Mouse (Mus musculus) right cerebral cortex, postnatal 14 days (tissue): ENCODE measurements at regions not wholly inside any gene's neighbourhood (a gene's known extent, or its start where the extent isn't known, plus 50 kb on each side); places are given as distances from the start of the nearest gene placed in this dataset.

Experiments
- DNase-seq: peaks from one replicate; pipeline ENCODE4 v3.0.0; 2022

- DNase-seq, result no peak
Observed at GRCm38 (mm10) chr16:51457166-51457565, 573.9 kb upstream of the Cblb start.

DNA sequence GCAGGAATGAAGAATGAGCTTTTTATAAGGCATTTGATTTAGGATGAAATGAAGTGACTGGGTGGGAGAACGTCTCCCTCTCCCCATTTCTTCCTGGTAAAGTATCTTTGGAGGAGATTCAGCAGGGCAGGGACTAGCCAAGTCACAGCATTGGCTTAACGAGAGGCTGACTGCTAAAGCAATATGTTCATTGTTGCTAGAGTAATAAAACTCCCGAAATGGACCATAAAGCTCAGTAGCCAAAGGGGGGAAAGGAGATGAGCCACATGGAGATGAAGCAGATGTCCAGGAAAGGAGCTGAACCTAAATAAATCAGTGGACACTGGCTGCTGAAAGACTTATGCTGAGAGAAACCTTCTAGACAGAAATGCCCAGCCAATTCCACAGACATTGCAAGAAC is 555.3 kb upstream of the Cblb start:
- DNase-seq, result no peak

GRCm38 (mm10) chr16:51496096-51496495 is 534.9 kb upstream of the Cblb start:
- DNase-seq, result no peak

DNA sequence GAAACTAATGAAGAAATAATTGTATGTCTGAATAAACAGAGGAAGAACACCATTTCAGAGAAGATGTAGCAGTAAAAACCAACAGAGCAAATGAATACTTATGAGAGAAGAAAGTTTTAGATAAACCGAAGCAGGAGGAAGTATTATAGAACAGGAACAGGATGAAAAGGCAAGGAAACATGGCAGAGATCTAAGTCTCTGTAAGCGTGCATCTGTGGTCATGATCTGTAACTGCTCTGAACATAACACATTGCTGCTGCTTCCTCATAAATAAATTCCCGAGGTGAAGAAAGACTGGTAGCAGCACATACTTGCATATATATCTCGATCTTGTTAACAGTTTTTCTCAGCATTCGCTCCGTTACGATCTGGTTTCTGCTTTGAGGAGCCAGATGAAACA is 533.2 kb upstream of the Cblb start:
- DNase-seq, result no peak

DNA sequence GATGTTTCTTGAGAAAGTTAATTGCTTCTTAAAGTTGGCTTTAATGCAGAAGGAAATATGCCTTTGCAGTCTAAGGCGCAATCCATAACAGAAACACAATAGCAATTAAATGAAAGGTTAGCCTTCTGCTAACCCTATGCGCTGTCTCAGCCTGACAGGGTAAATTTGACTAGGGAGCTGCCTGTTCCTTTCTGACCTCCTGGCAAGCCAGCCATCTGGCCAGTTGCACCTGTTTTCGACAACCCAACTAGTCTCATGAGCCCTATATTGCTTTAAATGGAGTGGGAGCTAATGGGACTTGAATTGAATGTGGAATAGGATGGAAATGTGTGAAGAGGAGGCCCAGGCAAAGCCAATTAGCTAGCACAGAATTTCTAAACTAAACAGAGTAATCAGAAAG is 513.9 kb upstream of the Cblb start:
- no peak for DNase-seq

GRCm38 (mm10) chr16:51520762-51521161 is 510.3 kb upstream of the Cblb start:
- no peak for DNase-seq

- DNase-seq, result no peak
Observed at GRCm38 (mm10) chr16:51521317-51522092, 509.5 kb upstream of the Cblb start.

GRCm38 (mm10) chr16:51524023-51524422 is 507.0 kb upstream of the Cblb start:
- no peak for DNase-seq

GRCm38 (mm10) chr16:51532496-51532895 is 498.5 kb upstream of the Cblb start:
- no peak for DNase-seq

- no peak for DNase-seq
Observed at GRCm38 (mm10) chr16:51543769-51544168, 487.3 kb upstream of the Cblb start.

GRCm38 (mm10) chr16:51547032-51547431 is 484.0 kb upstream of the Cblb start:
- DNase-seq, result no peak

- no peak for DNase-seq
Observed at GRCm38 (mm10) chr16:51562866-51563658, 468.0 kb upstream of the Cblb start.

DNA sequence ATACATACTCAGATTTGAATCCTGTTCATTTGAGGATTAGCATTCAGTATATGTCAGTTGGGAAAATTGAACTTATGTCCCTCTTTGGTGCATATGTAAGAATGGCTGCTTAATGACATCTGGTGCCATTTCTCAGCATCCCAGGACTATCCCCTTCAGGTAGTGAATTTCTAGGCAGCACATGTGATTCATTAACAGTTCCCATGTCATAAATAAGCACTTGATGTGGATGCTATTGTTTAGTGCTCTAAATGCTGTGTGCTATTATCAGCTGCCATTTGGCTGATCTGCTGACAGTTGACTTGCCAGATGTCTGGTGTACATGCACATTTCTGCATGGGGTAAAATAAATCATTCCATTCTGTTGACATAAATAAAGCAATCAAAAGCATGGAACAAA is 467.0 kb upstream of the Cblb start:
- no peak for DNase-seq

DNA sequence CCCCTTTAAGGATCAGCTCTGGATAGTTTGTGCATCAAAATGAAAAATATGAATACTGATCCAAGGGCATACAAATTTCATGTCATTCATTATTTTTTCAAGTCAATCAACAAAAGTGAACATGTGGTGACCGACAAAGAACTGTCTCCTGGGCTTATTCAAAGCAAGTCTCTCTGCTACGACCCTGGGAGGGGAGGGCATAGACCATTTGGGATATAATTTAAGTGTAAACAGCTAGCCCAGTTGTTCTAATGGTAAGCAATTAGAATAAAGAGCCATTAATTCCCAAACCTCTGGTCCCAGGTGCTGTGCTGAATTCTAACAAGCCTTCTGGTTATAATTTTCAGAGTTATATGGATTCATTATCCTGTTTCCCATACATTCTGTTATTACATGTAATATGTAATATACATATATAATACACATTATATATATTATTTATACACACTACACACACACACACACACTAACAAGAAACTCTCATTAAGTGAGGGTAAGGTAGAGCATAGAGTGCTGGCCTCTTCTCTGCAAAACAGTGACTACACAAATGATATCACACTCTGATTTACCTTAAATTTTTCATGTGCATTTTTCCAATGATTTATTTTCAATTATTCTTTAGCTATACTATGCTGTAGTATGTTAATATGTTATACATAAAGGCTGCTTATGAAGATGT is 453.0 kb upstream of the Cblb start:
- DNase-seq, result no peak

DNA sequence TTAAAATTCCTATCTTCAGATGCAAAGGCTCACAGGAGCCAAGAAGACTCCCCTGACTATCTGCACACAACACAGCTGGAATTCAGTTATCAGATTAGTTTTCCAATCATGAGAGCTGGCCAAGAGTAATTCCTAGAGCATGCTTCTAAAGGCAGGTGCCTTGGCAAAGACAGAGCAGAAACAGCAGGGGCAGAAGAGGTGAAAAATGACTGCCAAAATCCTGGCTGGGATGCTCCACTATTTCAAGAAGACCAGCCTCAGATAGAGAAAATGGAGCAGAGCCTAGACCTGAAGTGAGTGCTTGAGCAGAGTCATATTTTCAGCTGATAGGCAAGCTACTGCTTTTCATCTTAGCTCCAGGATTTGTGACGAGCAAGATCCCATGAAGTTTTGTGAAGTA is 450.5 kb upstream of the Cblb start:
- DNase-seq, result no peak

GRCm38 (mm10) chr16:51589924-51590397 is 441.1 kb upstream of the Cblb start:
- DNase-seq, result no peak

- no peak for DNase-seq
Observed at GRCm38 (mm10) chr16:51617579-51617978, 413.4 kb upstream of the Cblb start.

- DNase-seq, result no peak
Observed at GRCm38 (mm10) chr16:51646646-51647045, 384.4 kb upstream of the Cblb start.

GRCm38 (mm10) chr16:51650100-51650499 is 380.9 kb upstream of the Cblb start:
- no peak for DNase-seq

DNA sequence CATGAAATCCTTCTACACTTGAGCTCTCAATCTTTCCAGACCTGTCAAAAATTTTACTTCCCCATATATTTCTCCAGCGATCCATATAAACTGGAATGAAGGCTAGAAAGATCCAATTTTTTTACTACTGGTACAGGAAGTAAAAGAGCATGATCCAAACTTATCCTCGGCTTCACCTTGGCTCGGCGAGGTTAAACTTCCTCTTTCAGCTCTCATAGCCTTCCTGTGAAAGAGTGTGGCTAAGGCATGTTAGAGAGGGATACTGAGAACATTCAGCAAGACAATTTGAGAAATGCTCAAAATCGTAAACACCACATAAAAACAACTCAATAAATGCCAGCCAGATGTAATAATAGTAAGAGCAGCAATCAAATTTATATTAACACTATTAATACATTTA is 380.3 kb upstream of the Cblb start:
- DNase-seq, result no peak

DNA sequence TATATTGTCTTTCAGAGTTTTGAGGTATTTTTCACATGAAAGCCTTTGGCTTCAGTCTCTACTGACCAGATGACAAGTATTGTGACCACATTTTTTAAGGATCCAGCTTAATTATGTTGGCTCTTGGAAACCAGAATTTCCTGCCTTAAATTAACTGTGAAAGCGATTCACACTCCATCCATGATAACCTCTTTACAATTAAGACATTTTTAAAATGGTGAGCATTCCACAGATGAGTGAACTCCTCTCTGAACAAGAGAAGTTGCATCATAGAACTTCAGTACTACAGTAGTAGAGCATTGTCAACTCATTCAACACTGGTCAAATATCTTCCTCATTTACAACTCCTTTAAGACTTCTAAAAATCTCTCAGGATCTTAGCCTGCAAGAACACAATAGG is 369.3 kb upstream of the Cblb start:
- DNase-seq, result no peak

- no peak for DNase-seq
Observed at GRCm38 (mm10) chr16:51664325-51664724, 366.7 kb upstream of the Cblb start.

- DNase-seq, result no peak
Observed at GRCm38 (mm10) chr16:51675101-51675500, 355.9 kb upstream of the Cblb start.

DNA sequence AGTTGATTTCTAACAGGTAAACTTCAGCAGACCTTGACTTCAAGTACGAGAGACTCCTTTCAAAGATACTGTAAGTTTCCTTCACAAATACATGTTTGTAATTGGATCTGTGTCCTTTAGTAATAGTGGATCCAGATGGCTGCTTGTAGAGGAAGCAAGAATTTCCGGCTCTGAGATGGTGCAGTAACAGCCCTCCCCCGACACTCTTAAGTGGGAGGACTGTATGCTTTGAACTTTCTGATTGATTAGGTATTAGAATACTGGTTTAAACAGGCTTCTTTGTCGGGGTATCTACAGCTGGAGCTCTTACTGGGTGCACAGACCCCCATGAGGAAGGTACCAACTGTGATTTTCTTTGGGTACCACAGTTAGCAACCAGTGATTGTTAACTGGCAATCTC is 355.0 kb upstream of the Cblb start:
- DNase-seq, result no peak
